Mouse (Mus musculus) layer of hippocampus, adult 2 months (tissue): ENCODE measurements at regions not wholly inside any gene's neighbourhood (a gene's known extent, or its start where the extent isn't known, plus 50 kb on each side); places are given as distances from the start of the nearest gene placed in this dataset.

Experiments used
- DNase-seq, 2 experiments: peaks; one replicate each; pipeline ENCODE4 v3.0.0; 2022; ENCODE audit warnings: low spot score in 2 of 2
- H3K27ac ChIP-seq: fragments of 200-600 bp; 2 replicates; pipeline ENCODE4 v1.8.1; 2022
- H3K4me3 ChIP-seq: fragments of 200-600 bp; 2 replicates; pipeline ENCODE4 v1.8.1; 2022; ENCODE audit warnings: mild to moderate bottlenecking
- CTCF ChIP-seq: fragments of 200-600 bp; conservative IDR thresholded peaks from 2 replicates; pipeline ENCODE4 v1.8.1; 2022; ENCODE audit warnings: antibody characterized with exemption, mild to moderate bottlenecking, moderate library complexity

GRCm38 (mm10) chr2:74463407-74463806 is 115.8 kb downstream of the Lnpk start:
- TF ChIP-seq CTCF = no peak
- no peak overlapping the region for H3K4me3 ChIP-seq
- no peak overlapping the region for H3K27ac ChIP-seq
- no peak for DNase-seq

- no peak for TF ChIP-seq CTCF
- no peak for DNase-seq
Measured at GRCm38 (mm10) chr2:74461211-74461844, 117.9 kb downstream of the Lnpk start.

DNA sequence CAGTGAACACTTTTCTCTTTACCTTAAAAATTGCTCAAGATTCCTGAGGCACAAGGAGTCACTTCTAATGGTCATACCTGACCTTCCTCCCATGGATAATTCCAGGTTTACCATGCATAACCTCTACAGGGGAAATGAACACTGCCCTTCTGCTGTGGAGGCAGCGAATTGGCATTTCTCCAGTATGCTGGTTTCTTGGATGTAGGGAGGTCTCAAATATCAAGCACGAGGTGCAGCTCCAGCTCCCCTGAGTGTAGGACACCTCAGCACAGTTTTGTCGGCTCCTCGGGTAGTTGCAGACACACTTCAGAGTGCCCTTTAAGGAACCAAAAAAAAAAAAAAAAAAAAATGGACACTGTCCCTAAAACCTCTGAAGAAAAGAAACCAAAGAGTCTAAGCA is 124.8 kb downstream of the Lnpk start:
- H3K27ac ChIP-seq = no peak overlapping the region
- TF ChIP-seq CTCF = no peak
- no peak overlapping the region for H3K4me3 ChIP-seq
- DNase-seq = no peak

More at GRCm38 (mm10) chr2:74461211-74461844, 117.9 kb downstream of the Lnpk start:
- Histone ChIP-seq H3K4me3 (no peak overlapping the region), H3K27ac (no peak overlapping the region)

DNA sequence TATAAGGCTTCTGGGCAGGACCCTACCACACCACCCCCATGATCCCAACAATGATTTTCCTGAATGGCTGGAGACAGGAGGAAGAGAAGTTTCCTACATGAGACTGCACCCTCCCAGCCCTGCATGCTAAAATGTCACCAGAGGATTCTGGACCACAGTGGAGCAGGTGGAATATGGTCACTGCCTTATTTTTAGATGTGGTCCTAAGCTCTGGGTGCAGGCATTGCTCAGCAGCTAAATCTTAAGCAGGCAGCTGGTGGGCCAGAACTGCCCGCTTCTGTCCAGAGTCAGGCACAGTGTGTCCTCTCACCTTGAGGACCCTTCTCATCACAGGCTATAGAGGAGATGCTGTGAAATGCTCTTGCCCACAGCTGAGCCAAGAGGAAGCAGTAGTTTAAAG is 126.6 kb downstream of the Lnpk start:
- TF ChIP-seq CTCF = no peak
- no peak overlapping the region for H3K4me3 ChIP-seq
- H3K27ac ChIP-seq = no peak overlapping the region
- no peak for DNase-seq

DNA sequence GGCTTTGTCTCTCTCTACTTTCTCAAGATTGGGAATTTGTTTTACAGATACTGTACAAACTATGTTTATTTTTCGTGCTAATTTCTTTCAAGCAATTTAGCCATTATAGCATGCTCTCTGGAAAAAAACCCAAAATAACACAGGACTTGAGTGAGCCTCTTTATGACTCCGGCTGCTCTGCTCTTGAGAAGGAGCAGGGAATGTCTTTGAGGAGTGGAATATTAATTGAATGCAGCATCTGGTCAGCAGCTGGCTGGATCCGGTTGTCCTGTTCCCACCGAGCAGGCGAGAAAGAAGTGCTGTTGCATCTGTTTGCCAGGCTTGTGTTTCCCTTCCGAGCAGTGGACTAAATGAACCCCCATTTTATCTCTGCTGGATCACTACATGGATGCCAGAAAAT is 127.7 kb downstream of the Lnpk start:
- DNase-seq = no peak
- no peak overlapping the region for H3K4me3 ChIP-seq
- no peak overlapping the region for H3K27ac ChIP-seq
- TF ChIP-seq CTCF = no peak

DNA sequence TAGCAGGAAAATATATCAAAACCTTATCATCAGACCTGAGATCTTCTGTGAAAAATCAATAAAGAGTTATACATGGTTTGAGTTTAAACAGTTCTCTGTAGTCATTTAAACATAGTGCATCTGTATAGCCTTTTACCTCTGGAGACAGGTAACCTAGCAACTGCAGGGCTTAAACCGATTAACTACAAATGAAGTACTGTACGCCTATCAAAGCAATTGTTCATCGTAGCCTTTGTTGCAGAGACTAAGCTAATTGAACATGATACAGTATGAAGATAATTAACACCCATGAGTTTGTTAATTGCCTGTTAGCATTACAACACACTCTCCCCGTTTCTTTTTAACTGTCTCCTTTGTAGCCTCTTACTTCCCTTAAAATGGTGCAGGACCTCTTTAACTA is 128.2 kb downstream of the Lnpk start:
- Histone ChIP-seq H3K27ac (no peak overlapping the region), H3K4me3 (no peak overlapping the region)
- TF ChIP-seq CTCF = no peak
- no peak for DNase-seq

GRCm38 (mm10) chr2:74450064-74450765 is 129.0 kb downstream of the Lnpk start:
- peak in 1 of 2 experiments; percentile 29 for DNase-seq
- Histone ChIP-seq H3K27ac (no peak overlapping the region), H3K4me3 (no peak overlapping the region)
- TF ChIP-seq CTCF = no peak

GRCm38 (mm10) chr2:74435184-74435911 is 143.9 kb downstream of the Lnpk start:
- TF ChIP-seq CTCF = no peak
- DNase-seq = no peak

GRCm38 (mm10) chr2:74426746-74427145 is 152.5 kb downstream of the Lnpk start:
- H3K4me3 ChIP-seq = peak overlapping the region; percentile 41
- DNase-seq = peak; percentile 29 to 55
- TF ChIP-seq CTCF = no peak
- no peak overlapping the region for H3K27ac ChIP-seq

More at GRCm38 (mm10) chr2:74435184-74435911, 143.9 kb downstream of the Lnpk start:
- Histone ChIP-seq H3K27ac (no peak overlapping the region), H3K4me3 (no peak overlapping the region)

GRCm38 (mm10) chr2:74424726-74425125 is 154.5 kb downstream of the Lnpk start:
- no peak overlapping the region; the same call in 1 of the 2 replicates for H3K27ac ChIP-seq
- H3K4me3 ChIP-seq = no peak overlapping the region
- peak; percentile 25 to 49 for DNase-seq
- TF ChIP-seq CTCF = no peak

GRCm38 (mm10) chr2:74416097-74416496 is 163.1 kb downstream of the Lnpk start:
- H3K27ac ChIP-seq = no peak overlapping the region
- H3K4me3 ChIP-seq = no peak overlapping the region
- no peak for TF ChIP-seq CTCF
- DNase-seq = peak in 1 of 2 experiments; percentile 2

- no peak for TF ChIP-seq CTCF
- H3K4me3 ChIP-seq = no peak overlapping the region
- no peak overlapping the region for H3K27ac ChIP-seq
- no peak for DNase-seq
Measured at GRCm38 (mm10) chr2:74414721-74415120, 164.5 kb downstream of the Lnpk start.

DNA sequence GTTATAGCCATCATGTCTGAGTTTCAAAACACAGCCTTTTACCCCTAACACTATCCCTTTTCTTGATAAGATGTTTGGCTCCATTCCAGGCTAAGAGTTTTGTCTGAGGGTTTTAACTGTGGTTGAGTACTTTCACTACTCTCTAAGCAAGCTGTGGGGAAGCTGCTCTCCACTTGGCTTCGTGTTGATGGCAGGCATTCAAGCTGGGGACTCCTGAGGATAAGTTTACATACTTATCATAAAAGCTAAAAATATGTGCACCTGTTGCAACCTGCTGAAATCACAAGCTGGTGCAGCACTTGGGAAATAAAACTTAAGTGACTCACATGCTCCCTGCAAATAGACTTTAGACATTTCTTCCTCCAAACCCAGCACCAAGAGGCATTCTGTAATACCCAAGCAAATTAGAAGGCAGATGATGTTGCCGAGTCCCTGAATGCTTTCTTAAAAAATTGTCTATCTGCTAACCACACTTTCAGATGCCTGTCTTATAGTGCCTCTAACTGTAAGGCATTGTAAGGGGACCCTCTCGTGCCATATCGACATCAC is 169.3 kb downstream of the Lnpk start:
- no peak overlapping the region for H3K4me3 ChIP-seq
- DNase-seq = no peak
- TF ChIP-seq CTCF = no peak
- no peak overlapping the region for H3K27ac ChIP-seq
